Mouse (Mus musculus) liver, embryonic 16.5 days (tissue): ENCODE data around the gene Ntn1. TPM values are rescaled to one million over a fixed set of nuclear protein-coding genes. Genes with fewer than 3 reads are reported as not detected.

ENCODE experiments used
- ATAC-seq: fragments of 200-750 bp; cut with Nextera tagmentation; 2 replicates; pipeline ENCODE4 v1.8.0; 2017; ENCODE audit warnings: low read depth, mild to moderate bottlenecking, moderate number of reproducible peaks, moderate library complexity
- H3K27ac ChIP-seq: fragments of 300-500 bp; sonication (generic); 2 replicates; pipeline ENCODE4 v1.5.1; 2014; ENCODE audit warnings: mild to moderate bottlenecking, low read length
- H3K27me3 ChIP-seq: fragments of 300-500 bp; sonication (generic); 2 replicates; pipeline ENCODE4 v1.6.1; 2014; ENCODE audit warnings: low read depth, low read length, mixed read lengths; ENCODE audit not compliant: control insufficient read depth, insufficient read depth
- H3K36me3 ChIP-seq: fragments of 300-500 bp; sonication (generic); 2 replicates; pipeline ENCODE4 v1.6.1; 2014; ENCODE audit warnings: mild to moderate bottlenecking; ENCODE audit not compliant: control insufficient read depth, insufficient read depth
- H3K4me1 ChIP-seq: fragments of 300-500 bp; sonication (generic); 2 replicates; pipeline ENCODE4 v1.6.1; 2014; ENCODE audit warnings: low read depth, low read length, mixed read lengths; ENCODE audit not compliant: control insufficient read depth
- H3K4me2 ChIP-seq: fragments of 300-500 bp; sonication (generic); 2 replicates; pipeline ENCODE4 v1.6.1; 2014; ENCODE audit warnings: low read depth, low read length, mixed read lengths
- H3K4me3 ChIP-seq: fragments of 300-500 bp; sonication (generic); 2 replicates; pipeline ENCODE4 v1.5.1; 2014; ENCODE audit warnings: low read depth, mild to moderate bottlenecking, low read length
- H3K9ac ChIP-seq: fragments of 300-500 bp; sonication (generic); 2 replicates; pipeline ENCODE4 v1.6.1; 2014; ENCODE audit warnings: low read depth, low read length
- H3K9me3 ChIP-seq: fragments of 300-500 bp; sonication (generic); replicated peaks from 2 replicates; pipeline ENCODE4 v1.6.1; 2016; ENCODE audit warnings: low read length; ENCODE audit not compliant: control insufficient read depth
- WGBS: fragments of 180-500 bp; shearing (Covaris S2); extraction: QIAGEN DNeasy Blood & Tissue Kit; methylation state at CpG from one replicate; pipeline ENCODE4 v1.1.7; 2014; ENCODE audit not compliant: insufficient replicate concordance; 5-methylcytosine and 5-hydroxymethylcytosine counted together
- polyA plus RNA-seq: library from polyadenylated mRNA; unstranded; fragments of >200 nt; fragmentation: Nextera tagmentation; extraction: Ambion mirVana; gene quantifications from 2 replicates; pipeline ENCODE4 v1.2.1, GENCODE M21; 2015

Ntn1 gene
- polyA plus RNA-seq, 1 experiment from 2014 or later = 0.28 TPM

- no peak overlapping the region for H3K4me3 ChIP-seq
- 67% methylated on average over 9 of the region's 9 CpGs for WGBS
- no peaks in the 10 kb centered on the region for H3K9me3 ChIP-seq
- H3K9ac ChIP-seq = no peak overlapping the region
- H3K4me1 ChIP-seq = no peaks in the 10 kb centered on the region
- no peak overlapping the region for H3K27ac ChIP-seq
- no peak overlapping the region for H3K4me2 ChIP-seq
- H3K36me3 ChIP-seq = no peaks in the 10 kb centered on the region
- no peaks in the 10 kb centered on the region for H3K27me3 ChIP-seq
- no peak for ATAC-seq
Observed at GRCm38 (mm10) chr11:68233469-68233965, 167.1 kb downstream of the Ntn1 start.

- Histone ChIP-seq H3K27me3 (no peaks in the 10 kb centered on the region), H3K36me3 (no peaks in the 10 kb centered on the region), H3K9me3 (no peaks in the 10 kb centered on the region), H3K4me2 (no peak overlapping the region), H3K4me3 (no peak overlapping the region), H3K4me1 (no peaks in the 10 kb centered on the region), H3K9ac (no peak overlapping the region), H3K27ac (no peak overlapping the region)
- no peak for ATAC-seq
- WGBS = 77% methylated on average over 5 of the region's 5 CpGs
Observed at GRCm38 (mm10) chr11:68231558-68231957, 169.1 kb downstream of the Ntn1 start.

- no peak overlapping the region for H3K4me2 ChIP-seq
Observed at GRCm38 (mm10) chr11:68228941-68229665, 171.5 kb downstream of the Ntn1 start.

GRCm38 (mm10) chr11:68227837-68228236 lies 172.8 kb downstream of the Ntn1 start:
- Histone ChIP-seq H3K9ac (no peak overlapping the region), H3K27ac (no peak overlapping the region), H3K4me3 (no peak overlapping the region), H3K4me2 (no peak overlapping the region), H3K36me3 (no peaks in the 10 kb centered on the region), H3K27me3 (no peaks in the 10 kb centered on the region), H3K4me1 (no peaks in the 10 kb centered on the region), H3K9me3 (no peaks in the 10 kb centered on the region)
- 76% methylated on average over 6 of the region's 6 CpGs for WGBS
- ATAC-seq = no peak

More at GRCm38 (mm10) chr11:68228941-68229665, 171.5 kb downstream of the Ntn1 start:
- no peak for ATAC-seq
- Histone ChIP-seq H3K9ac (no peak overlapping the region), H3K27me3 (no peaks in the 10 kb centered on the region), H3K36me3 (no peaks in the 10 kb centered on the region), H3K4me1 (no peaks in the 10 kb centered on the region), H3K27ac (no peak overlapping the region), H3K9me3 (no peaks in the 10 kb centered on the region), H3K4me3 (no peak overlapping the region)
- WGBS = 60% methylated on average over 18 of the region's 18 CpGs

- no peaks in the 10 kb centered on the region for H3K36me3 ChIP-seq
- no peaks in the 10 kb centered on the region for H3K9me3 ChIP-seq
- H3K4me1 ChIP-seq = no peaks in the 10 kb centered on the region
- H3K4me3 ChIP-seq = no peak overlapping the region
- ATAC-seq = no peak
- WGBS = 50% methylated on average over 5 of the region's 5 CpGs
- H3K27me3 ChIP-seq = no peaks in the 10 kb centered on the region
- H3K27ac ChIP-seq = no peak overlapping the region
- no peak overlapping the region for H3K4me2 ChIP-seq
- no peak overlapping the region for H3K9ac ChIP-seq
Observed at GRCm38 (mm10) chr11:68226654-68227057, 174.0 kb downstream of the Ntn1 start.

GRCm38 (mm10) chr11:68223143-68223542 lies 177.5 kb downstream of the Ntn1 start:
- Histone ChIP-seq H3K9ac (no peak overlapping the region), H3K9me3 (no peaks in the 10 kb centered on the region), H3K36me3 (no peaks in the 10 kb centered on the region), H3K4me3 (no peak overlapping the region), H3K27ac (no peak overlapping the region), H3K4me2 (no peak overlapping the region), H3K4me1 (no peaks in the 10 kb centered on the region), H3K27me3 (no peaks in the 10 kb centered on the region)
- WGBS = 39% methylated on average over 13 of the region's 13 CpGs
- ATAC-seq = no peak

GRCm38 (mm10) chr11:68222209-68222608 lies 178.4 kb downstream of the Ntn1 start:
- Histone ChIP-seq H3K9ac (no peak overlapping the region), H3K27me3 (no peaks in the 10 kb centered on the region), H3K4me2 (no peak overlapping the region), H3K36me3 (no peaks in the 10 kb centered on the region), H3K4me3 (no peak overlapping the region), H3K9me3 (no peaks in the 10 kb centered on the region), H3K27ac (no peak overlapping the region), H3K4me1 (no peaks in the 10 kb centered on the region)
- ATAC-seq = no peak
- 62% methylated on average over 7 of the region's 7 CpGs for WGBS

GRCm38 (mm10) chr11:68220733-68221132 lies 179.9 kb downstream of the Ntn1 start:
- H3K4me2 ChIP-seq = no peak overlapping the region
- no peak overlapping the region for H3K9ac ChIP-seq
- H3K27ac ChIP-seq = no peak overlapping the region
- no peak overlapping the region for H3K4me3 ChIP-seq
- H3K9me3 ChIP-seq = no peaks in the 10 kb centered on the region
- H3K27me3 ChIP-seq = no peaks in the 10 kb centered on the region
- ATAC-seq = no peak
- H3K4me1 ChIP-seq = no peaks in the 10 kb centered on the region
- H3K36me3 ChIP-seq = no peaks in the 10 kb centered on the region
- WGBS = 71% methylated on average over 4 of the region's 4 CpGs

GRCm38 (mm10) chr11:68216041-68216440 lies 184.6 kb downstream of the Ntn1 start:
- Histone ChIP-seq H3K9ac (no peak overlapping the region), H3K27me3 (no peaks in the 10 kb centered on the region), H3K36me3 (no peaks in the 10 kb centered on the region), H3K4me1 (no peaks in the 10 kb centered on the region), H3K27ac (no peak overlapping the region), H3K4me2 (no peak overlapping the region), H3K9me3 (no peaks in the 10 kb centered on the region), H3K4me3 (no peak overlapping the region)
- 76% methylated on average over 11 of the region's 11 CpGs for WGBS
- ATAC-seq = no peak
